Mouse (Mus musculus): ENCODE data around the gene Gm17606. TPM values are rescaled to one million over a fixed set of nuclear protein-coding genes. Genes with fewer than 3 reads are reported as not detected.

The Gm17606 gene
- total and polyA plus RNA-seq, 3 experiments = 2.5 TPM; not detected in 2

- TF ChIP-seq ZC3H11A (IDR thresholded peaks at IDR 0.05; ENCODE audit: low read depth, low read length) = no peak
- no peak; the same call in 1 of the 2 replicates for TF ChIP-seq IRF4 (IDR thresholded peaks at IDR 0.05; ENCODE audit: low read depth, low read length)
- no peak; the same call in 1 of the 2 replicates for TF ChIP-seq POLR2AphosphoS2 (IDR thresholded peaks at IDR 0.05; ENCODE audit: low read depth, low read length)
- TF ChIP-seq ZMIZ1 (IDR thresholded peaks at IDR 0.05; ENCODE audit: low read depth, low read length) = peak; percentile 75; the same call in 1 of the 2 replicates
- no peak for TF ChIP-seq RCOR1 (conservative IDR thresholded peaks at IDR 0.05; ENCODE audit: low read depth, low read length)
- TF ChIP-seq KAT2A (IDR thresholded peaks at IDR 0.05; ENCODE audit: insufficient replicate concordance, low read length) = no peak
- peak; percentile 91 for TF ChIP-seq CHD2 (IDR thresholded peaks at IDR 0.05; ENCODE audit: low read length)
- no peak for TF ChIP-seq EP300 (IDR thresholded peaks at IDR 0.05; ENCODE audit: low read length)
- TF ChIP-seq UBTF (IDR thresholded peaks at IDR 0.05; ENCODE audit: low read depth, low read length) = peak; percentile 39; the same call in 1 of the 2 replicates
- peak; percentile 74 for TF ChIP-seq NRF1 (IDR thresholded peaks at IDR 0.05; ENCODE audit: low read depth, low read length)
- TF ChIP-seq MAX (IDR thresholded peaks at IDR 0.05; ENCODE audit: low read length) = no peak
- TF ChIP-seq HCFC1 (IDR thresholded peaks at IDR 0.05; ENCODE audit: low read depth, low read length) = peak; percentile 55; the same call in 1 of the 2 replicates
- TF ChIP-seq ETS1 (conservative IDR thresholded peaks at IDR 0.05; ENCODE audit: low read depth, low read length) = no peak
- TF ChIP-seq MEF2A (IDR thresholded peaks at IDR 0.05; ENCODE audit: borderline replicate concordance, low read depth, low read length) = no peak
These were observed 37.6 kb upstream of the Gm17606 start (continued) for GRCm38 (mm10) chr14:54603038-54603654.

- dilution Hi-C loops (cut with MboI; ENCODE audit: extremely low pct_ligation_motif_present, extremely low pct_unique_long_range_greater_than_20kb, low sequenced_read_pairs) = no loop called here
- peak overlapping the region; percentile 13 to 58 (median 39) for H3K4me3 ChIP-seq (replicated peaks in 1 of 3; ENCODE audit: low read depth in 2 of 3, low read length in 2 of 3, poor library complexity in 1 of 3)
- in situ Hi-C loops (cut with MboI; ENCODE audit: low pct_ligation_motif_present, low pct_unique_long_range_greater_than_20kb, low sequenced_read_pairs) = no loop called here
- no peaks in the 10 kb centered on the region for H3K36me3 ChIP-seq (replicated peaks in 1 of 2; ENCODE audit: control insufficient read depth in 1 of 2, insufficient read depth in 1 of 2, low read length in 1 of 2)
- peaks cover 3 to 16% of the 10 kb centered on the region in 2 experiments; a peak in 3 of 4 replicates for H3K4me1 ChIP-seq (ENCODE audit: control insufficient read depth in 1 of 2, insufficient read depth in 2 of 2)
- TF ChIP-seq MAZ (IDR thresholded peaks at IDR 0.05; ENCODE audit: low read depth, low read length) = no peak
- TF ChIP-seq TCF12 (IDR thresholded peaks at IDR 0.05; ENCODE audit: low read depth, low read length) = no peak
- peak overlapping the region; percentile 31; the same call in 1 of the 2 replicates for H3K9ac ChIP-seq (ENCODE audit: insufficient read depth, low read depth)
- H3K79me2 ChIP-seq (replicated peaks; ENCODE audit: control insufficient read depth, extremely low read depth, insufficient read depth, poor library complexity, severe bottlenecking) = no peaks in the 10 kb centered on the region
- H3K27me3 ChIP-seq (replicated peaks) = no peaks in the 10 kb centered on the region
- no peak for DNase-seq (ENCODE audit: extremely low read depth)
- H3K4me2 ChIP-seq (ENCODE audit: insufficient read depth, low read depth, poor library complexity, severe bottlenecking) = peak overlapping the region; percentile 59
- no peaks in the 10 kb centered on the region for H3K9me3 ChIP-seq (replicated peaks; ENCODE audit: low read length)
- no peak overlapping the region for H3K27ac ChIP-seq (ENCODE audit: insufficient read depth, low read depth)
These were observed 37.1 kb upstream of the Gm17606 start for GRCm38 (mm10) chr14:54603686-54604085.

GRCm38 (mm10) chr14:54605752-54606321, 34.9 kb upstream of the Gm17606 start, which contains the start of gene 4931414P19Rik:
Gene 4931414P19Rik, minus strand, starts transcription at chr14:54605993.
- in situ Hi-C loops (cut with MboI; ENCODE audit: low pct_ligation_motif_present, low pct_unique_long_range_greater_than_20kb, low sequenced_read_pairs) (no loop called here), dilution Hi-C loops (cut with MboI; ENCODE audit: extremely low pct_ligation_motif_present, extremely low pct_unique_long_range_greater_than_20kb, low sequenced_read_pairs) (no loop called here)
- DNase-seq (ENCODE audit: extremely low read depth) = peak; percentile 66
- no peak within 1 kb of the TSS for H3K27ac ChIP-seq (ENCODE audit: insufficient read depth, low read depth)
- peak within 1 kb of the TSS; percentile 55 for H3K4me2 ChIP-seq (ENCODE audit: insufficient read depth, low read depth, poor library complexity, severe bottlenecking)
- peak within 1 kb of the TSS; percentile 56 for H3K9ac ChIP-seq (ENCODE audit: insufficient read depth, low read depth)
- no peaks in the 10 kb centered on the region for H3K9me3 ChIP-seq (replicated peaks; ENCODE audit: low read length)
- peaks cover 3 to 16% of the 10 kb centered on the region in 2 experiments; a peak in 3 of 4 replicates for H3K4me1 ChIP-seq (ENCODE audit: control insufficient read depth in 1 of 2, insufficient read depth in 2 of 2)
- H3K36me3 ChIP-seq (replicated peaks in 1 of 2; ENCODE audit: control insufficient read depth in 1 of 2, insufficient read depth in 1 of 2, low read length in 1 of 2) = peaks cover 0 to 8% of the 10 kb centered on the region in 2 experiments
- H3K4me3 ChIP-seq (replicated peaks in 1 of 3; ENCODE audit: low read depth in 2 of 3, low read length in 2 of 3, poor library complexity in 1 of 3) = peak within 1 kb of the TSS; percentile 52 to 66 (median 56)
- H3K79me2 ChIP-seq (replicated peaks; ENCODE audit: control insufficient read depth, extremely low read depth, insufficient read depth, poor library complexity, severe bottlenecking) = no peaks in the 10 kb centered on the region
- no peaks in the 10 kb centered on the region for H3K27me3 ChIP-seq (replicated peaks)
- peak; percentile 68; the same call in 1 of the 2 replicates for TF ChIP-seq NELFE (IDR thresholded peaks at IDR 0.05; ENCODE audit: low read depth, low read length)
- 0 out of 2 replicates have a peak, but pooled peaks have one; percentile 57 for TF ChIP-seq TBP (conservative IDR thresholded peaks at IDR 0.05; ENCODE audit: low read depth, low read length)
- no peak for TF ChIP-seq MAZ (IDR thresholded peaks at IDR 0.05; ENCODE audit: low read depth, low read length)
- TF ChIP-seq ZMIZ1 (IDR thresholded peaks at IDR 0.05; ENCODE audit: low read depth, low read length) = 0 out of 2 replicates have a peak, but pooled peaks have one; percentile 35
- TF ChIP-seq POLR2A (IDR thresholded peaks at IDR 0.05; ENCODE audit: low read depth, low read length) = peak; percentile 67
- TF ChIP-seq NRF1 (IDR thresholded peaks at IDR 0.05; ENCODE audit: low read depth, low read length) = peak; percentile 30; the same call in 1 of the 2 replicates
- peak; percentile 67 for TF ChIP-seq BHLHE40 (IDR thresholded peaks at IDR 0.05; ENCODE audit: low read depth, low read length)
- TF ChIP-seq ETS1 (conservative IDR thresholded peaks at IDR 0.05; ENCODE audit: low read depth, low read length) = no peak
- peak; percentile 11; the same call in 1 of the 2 replicates for TF ChIP-seq IRF4 (IDR thresholded peaks at IDR 0.05; ENCODE audit: low read depth, low read length)
- peak; percentile 54 for TF ChIP-seq SIN3A (IDR thresholded peaks at IDR 0.05; ENCODE audit: low read length)
- TF ChIP-seq MYC (IDR thresholded peaks at IDR 0.05; ENCODE audit: low read depth, low read length) = peak; percentile 24; the same call in 1 of the 2 replicates
- TF ChIP-seq CTCF (conservative IDR thresholded peaks at IDR 0.05 in 1 of 2, IDR thresholded peaks at IDR 0.05 in 1 of 2; ENCODE audit: low read depth in 2 of 2, low read length in 2 of 2) = no peak; a peak in 1 of 4 replicates
- 0 out of 2 replicates have a peak, but pooled peaks have one; percentile 51 for TF ChIP-seq CHD1 (IDR thresholded peaks at IDR 0.05; ENCODE audit: low read depth, low read length)
- peak; percentile 42; the same call in 1 of the 2 replicates for TF ChIP-seq TCF12 (IDR thresholded peaks at IDR 0.05; ENCODE audit: low read depth, low read length)
- peak; percentile 37; the same call in 1 of the 2 replicates for TF ChIP-seq ZNF384 (IDR thresholded peaks at IDR 0.05; ENCODE audit: low read depth, low read length)

Data from CH12.LX (cell line).